Mouse (Mus musculus): ENCODE measurements around the gene Sp6.

Gene Sp6

DNA sequence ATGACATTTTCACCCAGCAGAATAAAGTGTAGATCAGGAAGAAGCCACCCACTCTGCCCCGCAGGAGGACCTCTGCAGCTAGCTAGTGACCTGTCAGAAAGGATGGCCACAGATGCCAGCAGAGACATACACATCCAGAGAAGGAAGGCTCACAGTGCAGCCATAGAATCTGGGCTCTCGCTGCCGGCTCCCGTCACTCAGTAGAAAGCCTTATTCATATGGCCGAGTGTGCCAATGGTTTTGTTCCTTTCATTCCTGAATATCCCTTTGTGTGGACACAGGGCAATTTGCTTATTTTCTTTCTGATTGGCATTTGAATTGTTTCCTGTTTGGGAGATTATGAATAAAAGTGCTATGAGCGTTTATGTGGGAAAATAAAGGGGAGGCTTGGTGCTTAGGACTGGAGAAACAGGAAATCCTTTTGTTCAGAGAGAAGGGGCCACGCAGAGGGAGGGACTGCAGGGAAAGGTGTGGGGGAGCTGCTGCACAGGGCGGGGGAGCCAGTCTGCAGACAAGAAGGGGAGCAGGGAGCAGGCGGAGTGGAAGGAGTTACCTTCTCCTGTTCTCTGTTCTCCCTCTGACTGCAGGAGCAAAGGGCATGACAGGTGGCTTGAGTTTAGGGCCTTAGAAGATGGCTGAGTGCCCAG, 50.2 kb downstream of the Sp6 start:
- DNase-seq (ENCODE audit: low spot score) = no peak

DNA sequence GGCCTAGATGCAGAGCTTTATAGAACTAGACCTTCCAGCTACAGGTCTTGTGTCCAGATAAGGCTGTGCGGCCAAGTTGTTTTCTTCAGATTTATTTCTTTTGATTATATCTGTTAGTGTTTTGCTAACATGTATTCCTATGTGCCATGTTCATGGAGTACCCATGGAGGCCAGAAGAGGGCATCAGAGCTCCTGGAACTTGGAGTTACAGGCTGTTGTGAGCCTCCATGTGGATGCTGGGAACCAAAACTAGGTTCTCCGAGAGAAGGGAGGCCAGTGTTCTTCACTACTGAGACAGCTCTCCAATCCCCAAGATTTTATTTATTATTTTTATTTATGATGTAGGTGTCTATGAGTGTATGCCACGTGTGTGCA, 50.7 kb downstream of the Sp6 start:
- no peak for DNase-seq (ENCODE audit: low spot score)

DNA sequence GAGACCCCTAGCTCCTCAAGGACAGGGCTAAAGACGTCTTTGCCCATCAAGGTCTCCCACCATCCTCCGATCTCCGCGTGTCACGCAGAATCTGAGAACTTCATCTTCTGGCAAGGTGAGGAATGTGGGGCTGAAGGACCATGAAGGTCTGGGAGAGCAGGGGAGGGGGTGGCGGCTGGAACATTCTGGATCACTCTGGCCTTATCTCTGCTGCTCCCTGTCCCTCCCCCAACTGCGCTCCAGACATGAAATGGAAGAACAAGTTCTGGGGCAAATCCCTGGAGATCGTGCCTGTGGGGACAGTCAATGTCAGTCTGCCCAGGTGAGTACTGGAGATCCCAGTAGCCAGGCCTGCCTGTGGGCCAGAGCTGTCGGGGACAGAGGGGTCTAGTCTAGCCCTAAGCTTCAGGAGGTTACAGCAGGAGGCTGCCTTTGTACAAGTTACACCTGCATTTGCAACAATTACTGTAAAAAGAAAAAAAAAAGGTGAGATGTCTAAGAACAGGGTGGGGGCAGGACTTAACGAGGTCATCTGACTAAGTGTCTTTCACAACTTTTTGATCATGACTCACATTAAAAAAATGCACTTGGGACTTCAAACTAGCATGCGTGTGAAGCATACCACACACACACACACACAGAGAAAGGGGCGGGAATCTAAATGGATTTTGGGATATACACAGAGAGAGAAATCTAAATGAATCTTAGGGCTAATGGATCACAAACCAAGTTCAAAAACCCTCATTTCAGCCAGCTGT, 52.5 kb downstream of the Sp6 start:
- DNase-seq (ENCODE audit: low spot score) = no peak

DNA sequence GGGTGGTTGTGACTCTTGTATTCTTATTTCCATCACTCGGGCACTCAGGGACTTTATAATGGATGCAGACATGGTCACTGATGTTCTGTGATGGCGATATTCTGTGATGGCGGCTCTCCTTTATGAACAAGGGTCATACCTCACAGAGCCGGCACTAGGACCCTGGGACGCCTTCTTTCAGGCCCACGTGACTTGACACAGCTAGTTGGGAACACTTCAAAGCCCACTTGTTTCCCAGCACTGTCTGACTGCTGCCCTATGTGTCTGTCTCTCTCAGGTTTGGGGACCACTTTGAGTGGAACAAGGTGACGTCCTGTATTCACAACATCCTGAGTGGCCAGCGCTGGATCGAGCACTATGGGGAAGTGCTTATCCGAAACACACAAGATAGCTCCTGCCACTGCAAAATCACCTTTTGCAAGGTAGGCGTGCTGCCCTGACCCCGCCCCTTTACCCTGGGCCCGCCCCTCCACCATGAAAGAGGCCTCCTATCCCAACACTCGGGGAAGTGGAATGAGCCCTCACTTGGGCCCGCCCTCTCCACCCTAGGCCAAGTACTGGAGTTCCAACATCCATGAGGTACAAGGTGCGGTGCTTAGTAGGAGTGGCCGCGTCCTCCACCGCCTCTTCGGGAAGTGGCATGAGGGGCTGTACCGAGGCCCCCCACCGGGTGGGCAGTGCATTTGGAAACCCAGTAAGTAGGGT, 53.6 kb downstream of the Sp6 start:
- no peak for DNase-seq (ENCODE audit: low spot score)

DNA sequence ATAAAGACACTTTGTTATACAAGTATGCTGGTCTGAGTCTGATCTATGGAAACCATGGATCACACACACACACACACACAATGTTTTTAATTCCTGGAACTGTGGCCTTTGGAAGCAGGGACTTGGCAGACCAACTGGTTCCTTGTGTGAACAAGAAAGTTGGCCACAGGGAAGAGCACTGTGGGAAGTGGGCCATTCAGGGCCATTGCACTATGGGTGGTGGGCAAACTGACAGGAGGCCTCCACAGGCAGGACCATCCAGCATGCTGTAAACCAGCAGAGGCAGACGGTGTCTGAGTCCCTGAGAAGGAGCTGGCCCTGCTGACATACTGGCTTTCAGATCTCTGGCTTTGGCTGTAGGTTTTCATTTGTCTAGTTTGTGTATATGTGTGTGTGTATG, 56.1 kb downstream of the Sp6 start:
- no peak for DNase-seq (ENCODE audit: low spot score)

DNA sequence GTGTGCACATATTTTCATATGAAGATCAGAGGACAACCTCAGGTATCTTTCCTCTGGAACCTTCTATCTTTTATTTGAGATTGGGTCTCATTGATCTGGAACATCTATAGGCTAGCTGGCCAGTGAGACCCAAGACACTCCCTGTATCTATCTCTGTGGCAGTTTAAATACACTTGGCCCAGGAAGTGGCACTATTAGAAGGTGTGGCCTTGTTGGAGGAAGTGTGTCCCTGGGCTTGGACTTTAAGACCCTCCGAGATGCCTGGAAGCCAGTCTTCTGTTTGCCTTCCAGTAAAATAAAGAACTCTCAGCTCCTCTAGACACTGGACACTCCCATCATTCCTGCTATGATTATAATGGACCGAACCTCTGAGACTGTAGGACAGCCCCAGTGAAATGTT, 56.6 kb downstream of the Sp6 start:
- no peak for DNase-seq (ENCODE audit: low spot score)

DNA sequence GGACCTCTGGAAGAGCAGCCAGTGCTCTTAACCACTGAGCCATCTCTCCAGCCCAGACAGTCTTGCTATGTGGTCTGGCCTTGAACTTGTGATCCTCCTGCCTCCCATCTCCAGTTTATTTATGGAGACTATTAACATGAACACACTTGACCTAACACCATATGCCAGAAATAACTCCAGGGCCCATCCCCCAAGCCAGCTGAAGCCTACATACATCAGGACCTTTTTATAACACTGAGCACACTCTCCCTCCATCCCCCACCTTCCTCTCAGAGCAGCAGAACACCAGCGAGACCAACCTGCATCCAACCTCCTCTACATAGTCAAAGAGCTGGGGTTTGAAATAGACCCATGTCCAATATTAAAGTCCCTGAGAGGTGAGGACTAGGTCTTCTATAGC, 57.9 kb downstream of the Sp6 start:
- no peak for DNase-seq (ENCODE audit: low spot score)

DNA sequence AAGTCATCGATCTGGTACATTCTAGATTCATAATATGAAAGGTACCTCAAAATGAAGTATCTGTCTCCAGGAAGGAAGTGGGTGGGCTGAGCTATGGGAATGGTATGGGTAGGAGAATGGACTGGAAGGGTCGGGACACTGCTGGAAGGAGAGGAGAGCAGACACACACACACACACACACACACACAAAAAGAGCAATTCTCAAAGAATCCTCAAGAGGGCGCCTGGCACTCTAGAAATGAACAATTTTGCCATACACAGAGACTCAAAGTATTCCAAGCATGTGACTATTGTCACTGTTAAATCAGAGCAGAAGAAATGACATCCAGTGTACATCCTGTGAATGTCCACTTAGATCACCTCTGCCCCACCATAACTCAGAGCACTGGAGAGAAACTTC, 59.3 kb downstream of the Sp6 start:
- DNase-seq (ENCODE audit: low spot score) = no peak

DNA sequence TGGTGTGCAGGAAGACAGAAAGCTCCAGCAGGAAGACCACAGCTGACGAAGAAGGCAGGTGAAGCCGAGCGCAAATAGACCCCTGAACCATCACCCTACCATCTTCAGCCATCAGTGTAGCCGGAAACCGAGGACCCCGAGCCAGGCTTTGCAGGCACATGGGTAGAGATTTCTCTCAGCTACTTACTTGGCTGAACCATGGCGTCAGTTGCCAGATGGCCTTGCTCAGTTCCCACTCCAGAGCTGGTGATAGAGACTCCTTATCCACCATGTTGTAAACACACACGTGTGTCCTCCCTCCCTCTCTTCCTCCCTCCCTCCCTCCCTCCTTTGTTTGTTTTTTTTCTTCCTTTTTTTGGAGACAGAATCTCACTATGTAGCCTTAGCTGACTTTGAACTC, 61.0 kb downstream of the Sp6 start:
- DNase-seq (ENCODE audit: low spot score) = no peak
